Mouse (Mus musculus): ENCODE results near the gene Coro1c.

DNA sequence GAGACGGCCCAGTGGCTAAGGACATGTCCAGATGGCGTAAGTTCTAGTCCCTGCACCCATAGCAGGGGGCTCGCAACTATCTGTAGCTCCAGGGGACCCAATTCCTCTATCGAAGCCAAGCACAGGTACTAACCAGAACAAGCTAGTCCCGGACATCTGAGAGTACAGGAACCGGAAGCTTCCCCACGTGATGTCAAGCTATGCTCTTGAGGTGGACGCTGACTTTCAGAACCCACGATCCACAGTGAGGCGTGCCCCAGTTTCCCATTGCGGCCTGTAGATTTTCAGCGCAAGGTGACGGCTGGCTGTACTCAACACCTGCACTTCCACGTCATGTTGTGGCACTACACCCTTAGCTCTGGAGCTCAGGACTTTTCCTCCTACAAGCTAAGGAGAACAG is 27.4 kb downstream of the Coro1c start:
- no peak for TF ChIP-seq CTCF (IDR thresholded peaks at IDR 0.05; ENCODE audit: low read depth)
- no peak for TF ChIP-seq EP300 (optimal IDR thresholded peaks at IDR 0.05)

Data from stomach, postnatal 0 days (tissue).